Mouse (Mus musculus): ENCODE results near the gene 4921517D22Rik.
A peak's percentile ranks its signal among the peaks of the same experiment; 100 is the strongest.

The 4921517D22Rik gene

DNA sequence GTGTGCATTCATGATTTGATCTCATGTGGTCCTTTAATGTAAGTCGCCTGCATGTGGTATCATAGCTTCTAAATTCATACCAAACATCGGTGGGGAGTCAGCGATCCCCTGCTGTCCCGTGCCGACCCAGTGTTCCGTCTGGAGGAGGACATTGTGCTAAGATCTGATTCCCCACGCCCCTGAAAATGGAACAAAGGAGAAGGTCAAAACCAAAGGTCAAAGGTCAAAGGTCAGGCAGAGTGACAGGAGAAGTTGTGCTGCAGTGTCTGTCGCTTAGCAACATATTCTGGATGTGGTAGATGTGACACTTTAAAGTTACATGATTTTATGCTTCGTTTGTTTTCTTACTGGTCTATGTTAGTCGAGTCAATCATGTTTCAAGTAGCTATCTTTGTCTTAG lies 2.4 kb downstream of the 4921517D22Rik start:
- DNase-seq (ENCODE audit: low read depth, low spot score) = no peak

- no peak for DNase-seq (ENCODE audit: low read depth, low spot score)
Observed at GRCm38 (mm10) chr13:59690576-59690975, 3.3 kb downstream of the 4921517D22Rik start.

DNA sequence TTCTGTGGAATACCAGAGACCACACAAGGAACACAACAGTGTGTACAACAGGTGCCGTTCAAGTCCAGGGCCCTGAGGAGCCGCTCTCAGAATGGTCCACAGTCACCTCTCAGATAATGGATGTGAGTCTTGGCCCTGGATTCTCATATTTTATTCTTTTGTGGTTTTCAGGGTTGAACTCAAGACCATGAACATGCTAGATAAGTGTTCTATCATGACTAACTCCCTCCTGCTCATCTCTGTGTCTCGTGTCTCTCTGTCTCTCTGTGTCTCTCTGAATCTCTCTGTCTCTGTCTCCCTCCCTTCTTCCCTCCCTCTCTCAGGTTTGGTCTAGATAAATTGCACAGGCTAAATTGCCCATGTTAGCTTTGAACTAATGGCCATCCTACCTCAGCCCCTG lies 4.1 kb downstream of the 4921517D22Rik start:
- DNase-seq (ENCODE audit: low read depth, low spot score) = no peak

- DNase-seq (ENCODE audit: low read depth, low spot score) = no peak
Observed at GRCm38 (mm10) chr13:59689313-59689712, 4.6 kb downstream of the 4921517D22Rik start.

GRCm38 (mm10) chr13:59688338-59688770 lies 5.6 kb downstream of the 4921517D22Rik start:
- DNase-seq (ENCODE audit: low read depth, low spot score) = no peak

GRCm38 (mm10) chr13:59685236-59685635 lies 8.7 kb downstream of the 4921517D22Rik start:
- DNase-seq (ENCODE audit: low read depth, low spot score) = no peak

- DNase-seq (ENCODE audit: low read depth, low spot score) = peak; percentile 23
Observed at GRCm38 (mm10) chr13:59682629-59683028, 11.3 kb downstream of the 4921517D22Rik start.

DNA sequence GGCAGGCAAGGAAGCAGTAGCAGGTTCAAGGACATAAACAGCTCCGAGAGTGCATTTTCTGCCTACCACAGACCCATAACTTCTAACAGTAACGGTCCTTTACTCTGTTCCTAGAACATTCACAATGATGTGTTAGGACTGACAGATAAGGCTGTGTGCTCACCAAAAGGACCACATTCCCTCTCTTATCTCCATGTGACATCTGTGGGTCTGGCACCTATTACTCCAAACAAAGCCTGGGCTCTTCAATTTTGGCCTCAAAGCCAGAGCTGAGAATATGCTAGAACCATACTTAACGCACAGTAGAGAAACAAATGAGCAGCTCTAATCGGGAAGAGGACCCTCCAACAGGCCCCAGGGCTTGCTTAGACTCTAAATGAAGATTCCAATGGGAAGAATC lies 14.0 kb downstream of the 4921517D22Rik start:
- DNase-seq (ENCODE audit: low read depth, low spot score) = no peak

DNA sequence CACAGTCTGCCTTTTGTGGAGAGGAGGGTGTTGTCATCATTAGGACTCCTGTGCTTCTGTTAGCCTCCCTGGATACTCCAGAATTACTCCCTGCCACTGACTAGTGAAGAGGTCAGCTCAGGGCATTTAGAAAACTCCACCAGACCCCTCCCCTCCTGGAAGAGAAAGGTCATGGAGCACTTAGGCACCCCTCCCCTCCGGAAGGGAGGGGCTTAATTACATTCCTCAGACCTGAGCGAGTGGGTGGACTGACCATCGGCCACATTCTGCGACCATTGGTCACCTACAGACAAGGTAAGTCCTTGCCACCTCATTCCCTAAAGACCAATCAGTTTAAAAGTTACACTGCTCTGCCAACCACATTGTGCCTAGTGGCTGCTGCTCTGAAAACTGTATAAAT lies 14.6 kb downstream of the 4921517D22Rik start:
- DNase-seq (ENCODE audit: low read depth, low spot score) = no peak

DNA sequence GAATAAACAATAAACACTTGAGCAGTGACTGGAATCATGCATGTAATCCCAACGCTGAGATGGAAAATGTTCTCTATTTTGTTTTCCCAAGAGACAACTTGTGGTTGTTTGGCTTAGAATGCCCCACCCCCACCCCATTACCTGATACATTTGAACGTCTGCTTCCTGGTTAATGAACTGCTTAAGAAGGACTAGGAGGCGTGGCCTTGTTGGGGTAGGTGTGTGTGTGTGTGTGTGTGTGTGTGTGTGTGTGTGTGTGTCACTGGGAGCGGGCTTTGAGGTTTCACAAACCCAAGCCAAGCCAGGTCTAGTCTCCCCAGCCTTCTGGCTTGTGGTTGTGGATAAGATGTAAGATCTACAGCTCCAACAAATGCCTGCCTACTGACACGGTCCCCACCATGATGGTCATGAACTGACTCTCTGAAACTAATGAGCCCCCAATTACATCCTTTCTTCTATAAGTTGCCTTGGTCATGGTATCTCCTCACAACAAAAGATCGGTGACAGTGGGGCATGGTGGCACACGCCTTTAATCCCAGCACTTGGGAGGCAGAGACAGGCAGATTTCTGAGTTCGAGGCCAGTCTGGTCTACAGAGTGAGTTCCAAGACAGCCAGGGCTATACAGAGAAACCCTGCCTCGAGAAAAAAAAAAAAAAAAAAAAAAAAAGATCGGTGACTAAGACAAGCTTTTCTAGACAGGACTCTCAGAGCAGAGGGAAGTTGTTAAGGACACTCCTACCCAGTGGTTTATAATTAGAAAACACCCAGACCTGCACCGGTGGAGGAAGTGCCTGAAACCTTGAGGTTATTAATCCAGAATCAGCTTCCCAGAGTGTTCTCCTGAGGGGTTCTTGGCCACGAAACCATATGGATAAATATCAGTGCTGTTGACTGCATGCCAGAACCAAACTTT lies 17.3 kb downstream of the 4921517D22Rik start:
- no peak for DNase-seq (ENCODE audit: low read depth, low spot score)

DNA sequence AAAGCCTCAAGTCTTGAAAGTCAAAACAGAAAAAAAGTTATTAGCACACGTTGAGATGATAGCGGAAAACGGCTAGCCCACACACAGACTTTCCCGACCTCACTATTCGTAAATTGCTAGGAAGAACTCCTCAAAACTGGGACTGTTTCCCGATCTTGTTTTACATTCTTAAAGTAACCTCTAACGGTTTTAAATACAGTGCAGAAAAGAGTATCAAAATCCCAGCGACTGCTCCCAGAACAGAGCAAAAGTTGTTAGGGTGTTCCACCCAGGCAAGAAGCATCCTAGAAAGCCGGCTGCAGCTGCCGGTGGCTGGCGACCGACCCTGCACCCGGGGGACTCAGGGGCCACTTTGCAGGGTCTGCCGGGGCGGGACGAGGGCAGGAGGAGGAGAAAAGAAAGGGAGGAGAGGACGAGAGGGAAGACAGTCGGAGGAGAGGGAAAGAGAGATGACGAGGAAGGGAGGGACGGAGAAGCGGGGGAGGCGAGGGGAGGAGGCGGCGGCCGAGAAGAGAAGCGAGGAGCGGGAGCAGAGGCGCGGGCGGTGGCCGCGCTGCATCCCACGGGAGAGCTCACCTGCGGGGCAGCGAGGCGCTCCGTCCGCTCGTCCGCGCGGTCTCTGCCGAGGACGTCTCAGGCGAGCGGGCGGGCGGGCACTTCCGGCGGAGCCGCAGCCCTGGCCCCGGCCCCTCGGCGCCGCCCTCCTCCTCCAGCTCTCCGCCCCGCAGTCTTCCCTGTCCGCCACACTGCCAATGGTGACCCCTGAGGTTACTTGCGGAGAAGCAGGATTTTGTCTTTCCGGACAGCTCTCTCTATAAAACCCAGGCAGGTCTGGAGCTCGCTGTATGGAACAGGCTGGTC lies 18.5 kb downstream of the 4921517D22Rik start, which contains the start of gene Golm1:
TSS of gene Golm1 (minus strand) at position 661 of the 861 bp plus-strand sequence.
- peak; percentile 55 for DNase-seq (ENCODE audit: low read depth, low spot score)

GRCm38 (mm10) chr13:59674761-59675150 lies 19.2 kb downstream of the 4921517D22Rik start:
- DNase-seq (ENCODE audit: low read depth, low spot score) = no peak

DNA sequence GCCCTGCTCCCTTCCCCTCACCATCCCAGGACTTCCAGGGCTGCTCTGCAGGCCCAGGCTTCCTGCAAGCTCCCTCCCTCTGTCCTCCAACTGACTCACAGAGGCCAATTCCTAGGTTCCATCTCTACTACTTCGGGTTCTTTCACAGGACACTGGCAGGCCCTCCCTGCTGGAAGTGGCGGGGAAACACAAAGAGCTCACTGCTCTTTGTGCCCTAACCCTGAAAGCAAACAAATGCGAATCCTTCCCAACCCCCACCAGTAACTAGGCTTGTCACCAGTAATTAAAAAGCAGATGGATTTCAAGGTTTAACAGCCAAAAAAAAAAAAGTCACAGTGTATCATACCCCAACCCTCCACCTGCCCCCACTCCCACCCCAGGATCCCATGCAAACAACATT lies 19.7 kb downstream of the 4921517D22Rik start:
- no peak for DNase-seq (ENCODE audit: low read depth, low spot score)

DNA sequence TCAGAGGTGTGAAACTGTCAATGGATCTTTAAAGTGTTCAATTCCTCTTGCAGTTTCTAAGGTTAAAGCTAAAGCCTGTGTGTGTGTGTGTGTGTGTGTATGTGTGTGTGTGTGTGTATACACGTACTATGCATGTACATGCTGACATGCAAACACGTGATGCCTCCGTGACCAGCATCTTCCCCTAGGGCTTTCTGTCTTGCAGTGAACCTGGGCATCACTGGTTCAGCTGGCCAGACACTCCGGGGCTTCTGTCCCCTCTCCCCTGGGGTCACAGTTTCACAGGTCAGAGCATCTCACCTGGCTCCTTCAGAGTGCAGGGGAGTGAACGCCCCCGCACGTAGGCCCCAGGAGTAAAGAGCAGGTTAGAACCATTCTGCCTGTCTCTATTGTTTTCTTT lies 20.3 kb downstream of the 4921517D22Rik start:
- DNase-seq (ENCODE audit: low read depth, low spot score) = no peak

GRCm38 (mm10) chr13:59672248-59672647 lies 21.7 kb downstream of the 4921517D22Rik start:
- peak; percentile 69 for DNase-seq (ENCODE audit: low read depth, low spot score)

- DNase-seq (ENCODE audit: low read depth, low spot score) = no peak
Observed at GRCm38 (mm10) chr13:59671521-59671920, 22.4 kb downstream of the 4921517D22Rik start.

DNA sequence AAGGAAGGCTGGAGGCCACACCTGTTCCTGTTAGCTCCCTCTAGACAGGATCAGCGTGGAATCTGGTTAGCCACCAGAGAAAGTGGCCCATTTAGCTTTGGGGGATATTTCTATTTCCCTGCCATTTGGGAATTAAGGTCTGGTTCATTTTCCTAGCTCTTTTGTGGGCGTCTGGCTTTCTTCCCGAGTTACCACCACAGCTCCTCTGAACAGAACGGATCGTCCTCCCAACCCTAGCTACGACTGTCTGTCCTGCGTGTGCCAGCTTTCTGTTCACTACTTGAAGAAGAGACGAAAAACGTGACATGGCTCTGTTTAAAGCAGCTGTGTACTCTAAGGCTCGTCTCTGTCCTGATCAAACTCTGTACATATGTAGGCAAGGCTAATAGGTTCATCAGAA lies 24.0 kb downstream of the 4921517D22Rik start:
- DNase-seq (ENCODE audit: low read depth, low spot score) = no peak

DNA sequence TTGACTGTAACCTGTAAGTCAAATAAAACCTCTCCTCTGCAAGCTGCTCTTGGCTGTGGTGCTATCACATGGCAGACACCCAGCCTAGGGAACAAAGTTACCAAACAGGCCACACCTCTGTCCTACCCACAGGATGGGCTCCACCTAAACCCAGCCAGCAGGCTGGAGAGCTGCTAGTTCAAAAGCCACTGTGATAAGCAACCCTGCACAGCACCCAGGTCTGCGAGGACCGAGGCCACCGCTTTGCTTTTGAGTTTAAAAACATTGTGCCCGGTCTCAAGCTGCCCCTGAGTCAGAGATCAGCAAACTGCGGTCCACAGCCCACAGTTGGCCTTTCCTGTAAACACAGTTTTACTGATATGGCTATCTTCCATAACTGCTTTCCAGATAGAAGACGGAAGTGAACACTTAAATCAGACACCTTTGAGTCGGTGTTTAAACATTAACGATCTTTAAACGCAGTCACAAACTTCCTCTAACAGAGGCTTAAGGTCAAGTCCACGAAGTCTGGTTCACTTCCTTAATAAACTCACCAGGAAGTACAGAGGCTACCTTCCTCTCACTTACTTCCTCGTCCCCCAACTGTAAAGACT lies 25.3 kb downstream of the 4921517D22Rik start:
- peak; percentile 80 for DNase-seq (ENCODE audit: low read depth, low spot score)

DNA sequence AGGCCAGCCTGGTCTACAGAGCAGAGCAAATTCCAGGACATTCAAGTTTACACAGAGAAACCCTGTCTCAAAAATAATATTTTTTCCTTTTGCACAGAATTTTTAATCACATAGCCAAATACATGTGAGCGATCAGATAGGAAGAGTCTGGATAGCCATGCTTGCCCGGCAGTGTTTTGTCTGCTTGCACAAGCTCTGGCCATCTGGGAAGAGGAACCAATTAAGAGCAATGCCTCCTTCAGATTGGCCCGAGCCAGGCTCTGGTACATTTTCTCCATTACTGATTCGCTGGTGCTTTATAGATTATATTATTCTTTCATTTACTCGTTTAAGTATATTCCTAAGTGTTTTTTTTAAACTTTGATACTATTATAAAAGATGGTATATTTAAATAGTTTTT lies 26.1 kb downstream of the 4921517D22Rik start:
- no peak for DNase-seq (ENCODE audit: low read depth, low spot score)

DNA sequence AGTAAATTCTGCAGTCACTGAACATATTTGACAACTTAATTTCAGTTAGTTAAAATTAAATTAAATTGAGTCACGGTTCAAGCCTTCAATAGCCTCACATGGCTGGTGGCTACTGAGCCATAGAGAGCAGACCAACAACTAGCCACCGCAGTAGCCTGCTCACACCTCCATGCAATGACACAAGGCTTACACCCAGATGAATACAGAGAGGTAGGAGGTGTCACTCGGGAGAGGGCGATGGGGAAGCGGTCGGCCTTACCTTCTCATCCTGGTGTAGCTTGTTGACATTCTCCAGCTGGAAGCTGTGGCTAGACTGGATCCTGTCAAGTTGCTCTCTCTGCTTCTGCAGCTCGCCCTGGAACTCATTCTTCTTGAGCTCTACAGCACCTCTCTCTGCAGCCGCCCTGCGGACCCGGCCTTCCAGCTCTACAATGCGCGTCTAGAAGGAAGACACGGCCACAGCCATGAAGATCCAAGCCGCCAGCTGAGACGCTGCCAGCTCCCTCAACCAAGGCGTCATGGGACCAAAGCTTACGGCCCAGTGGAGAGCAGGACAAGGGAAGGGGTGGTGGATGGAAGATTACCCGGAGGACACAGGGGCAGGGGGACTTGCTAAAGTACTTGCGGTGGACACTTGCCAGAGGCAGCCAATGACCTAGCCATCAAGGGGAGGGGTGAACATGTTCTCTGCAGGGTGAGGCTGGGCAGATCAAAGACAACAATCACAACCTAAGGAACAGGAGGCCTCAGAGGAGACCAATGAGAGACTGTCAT lies 29.8 kb downstream of the 4921517D22Rik start:
- DNase-seq (ENCODE audit: low read depth, low spot score) = no peak

GRCm38 (mm10) chr13:59661966-59662365 lies 31.9 kb downstream of the 4921517D22Rik start:
- DNase-seq (ENCODE audit: low read depth, low spot score) = no peak

Data from CD4-positive helper T cell, adult 2 months (primary cell).